ENCODE assay signal across 15 mouse cellular contexts in genomic region chr3:37727392-37727791, GRCm38 (mm10). TPM values are rescaled to one million over a fixed set of nuclear protein-coding genes. Genes with fewer than 3 reads are reported as not detected.
DNase-seq lines count a peak whose midpoint lies in the region; ATAC-seq and TF ChIP-seq lines count a peak whose summit lies in the region.
"Had no signal": no experiment of that assay in that cellular context is flagged by ENCODE, and none has a peak within 500 bp of the region (broad histone marks: within the 10 kb centered on the region; RNA-seq: fewer than 3 reads in every experiment).

No protein-coding gene starts in this region.

- whole genome bisulfite sequencing in heart, embryonic 10.5 days = 74% methylated on average over 5 of the region's 5 CpGs
- WGBS in liver, postnatal 0 days (ENCODE audit: insufficient replicate concordance) = 58% methylated on average over 5 of the region's 5 CpGs
- WGBS in liver, embryonic 11.5 days = 66% methylated on average over 5 of the region's 5 CpGs

- H3K4me1 ChIP-seq in heart, embryonic 10.5 days = peaks cover 22% of the 10 kb centered on the region
- H3K4me1 ChIP-seq in liver, postnatal 0 days (ENCODE audit: insufficient read depth) = peaks cover 45% of the 10 kb centered on the region
- peaks cover 30% of the 10 kb centered on the region for H3K4me1 ChIP-seq in liver, embryonic 11.5 days (replicated peaks; ENCODE audit: control insufficient read depth, insufficient read depth, low read length)

- no peak for TF ChIP-seq CTCF in liver, postnatal 0 days (IDR thresholded peaks at IDR 0.05; ENCODE audit: low read depth)

- H3K27ac ChIP-seq in heart, embryonic 10.5 days = no peak overlapping the region
- peak overlapping the region; percentile 7 for H3K27ac ChIP-seq in liver, postnatal 0 days (ENCODE audit: low read depth)
- no peak overlapping the region for H3K27ac ChIP-seq in liver, embryonic 11.5 days (ENCODE audit: low read depth, low read length)
- H3K27ac ChIP-seq: embryonic facial prominence, embryonic 13.5 days; embryonic facial prominence, embryonic 15.5 days; forebrain, embryonic 10.5 days; forebrain, embryonic 12.5 days had no signal

- no peak for TF ChIP-seq EP300 in liver, postnatal 0 days (IDR thresholded peaks at IDR 0.05; ENCODE audit: low read depth)

- no peak overlapping the region for H3K4me3 ChIP-seq in heart, embryonic 10.5 days
- H3K4me3 ChIP-seq in liver, postnatal 0 days (ENCODE audit: low read depth, low read length) = no peak overlapping the region
- no peak overlapping the region for H3K4me3 ChIP-seq in liver, embryonic 11.5 days (ENCODE audit: low read depth, low read length)
- H3K4me3 ChIP-seq: embryonic facial prominence, embryonic 13.5 days; embryonic facial prominence, embryonic 15.5 days; erythroblast, embryonic 14.5 days; forebrain, embryonic 10.5 days; forebrain, embryonic 12.5 days had no signal

- intact Hi-C loops in heart, postnatal 25 days (cut with DNase I) = loop anchor here (5.0 kb wide), 1 partner anchor 85 kb away; no protein-coding TSS in a partner anchor

- no peaks in the 10 kb centered on the region for H3K9me3 ChIP-seq in heart, embryonic 10.5 days
- no peaks in the 10 kb centered on the region for H3K9me3 ChIP-seq in liver, postnatal 0 days (ENCODE audit: low read length)
- H3K9me3 ChIP-seq in liver, embryonic 11.5 days (ENCODE audit: control insufficient read depth, low read length) = no peaks in the 10 kb centered on the region
- H3K9me3 ChIP-seq: embryonic facial prominence, embryonic 13.5 days; embryonic facial prominence, embryonic 15.5 days; forebrain, embryonic 10.5 days; forebrain, embryonic 12.5 days had no signal

- peaks cover 39% of the 10 kb centered on the region for H3K27me3 ChIP-seq in heart, embryonic 10.5 days (ENCODE audit: insufficient read depth, poor library complexity, severe bottlenecking)
- peaks cover 9% of the 10 kb centered on the region; the same call in 1 of the 2 replicates for H3K27me3 ChIP-seq in liver, postnatal 0 days (ENCODE audit: insufficient read depth, low read length)
- peaks cover 33% of the 10 kb centered on the region for H3K27me3 ChIP-seq in liver, embryonic 11.5 days (replicated peaks; ENCODE audit: control insufficient read depth, insufficient read depth, low read length)
- H3K27me3 ChIP-seq: embryonic facial prominence, embryonic 15.5 days had no signal

- H3K9ac ChIP-seq in liver, postnatal 0 days (replicated peaks) = no peak overlapping the region
- no peak overlapping the region for H3K9ac ChIP-seq in liver, embryonic 11.5 days (ENCODE audit: low read depth, low read length)
- H3K9ac ChIP-seq: embryonic facial prominence, embryonic 13.5 days; embryonic facial prominence, embryonic 15.5 days; forebrain, embryonic 12.5 days had no signal

- no peak overlapping the region for H3K4me2 ChIP-seq in liver, postnatal 0 days (ENCODE audit: low read depth, low read length)
- no peak overlapping the region for H3K4me2 ChIP-seq in liver, embryonic 11.5 days
- H3K4me2 ChIP-seq: embryonic facial prominence, embryonic 13.5 days; embryonic facial prominence, embryonic 15.5 days; forebrain, embryonic 12.5 days had no signal

- DNase-seq in heart, adult 11 months = peak; percentile 79
- DNase-seq in heart, postnatal 25 days (ENCODE audit: low spot score) = no peak
- DNase-seq in heart, embryonic 10.5 days (ENCODE audit: low spot score) = peak; percentile 61
- no peak for DNase-seq in heart, adult 18-20 months
- DNase-seq in liver, postnatal 0 days = no peak
- no peak for DNase-seq in liver, embryonic 11.5 days (ENCODE audit: low spot score)
- DNase-seq: cerebellum, adult 11 months; cerebellum, postnatal 36 days; embryo, embryonic 11 days had no signal

- no peaks in the 10 kb centered on the region for H3K36me3 ChIP-seq in heart, embryonic 10.5 days
- no peaks in the 10 kb centered on the region for H3K36me3 ChIP-seq in liver, postnatal 0 days (replicated peaks; ENCODE audit: insufficient read depth, low read length)
- no peaks in the 10 kb centered on the region for H3K36me3 ChIP-seq in liver, embryonic 11.5 days (ENCODE audit: control insufficient read depth, insufficient read depth, low read length)
- H3K36me3 ChIP-seq: embryonic facial prominence, embryonic 13.5 days; embryonic facial prominence, embryonic 15.5 days; forebrain, embryonic 10.5 days; forebrain, embryonic 12.5 days had no signal

- ATAC-seq in liver, postnatal 0 days = no peak
- no peak for ATAC-seq in liver, embryonic 11.5 days (replicated peaks; ENCODE audit: low FRiP score)
- ATAC-seq: forebrain, embryonic 14.5 days had no signal

RNA-seq across cellular contexts. Expression of gene Gm5148, which starts 3.1 kb away (rescaled TPM):
- total RNA-seq in heart, postnatal 25 days (2021) = not detected
- 2.0 and 2.5 TPM in 2 replicates for polyA plus RNA-seq in heart, embryonic 10.5 days (2016; fragmentation: Nextera tagmentation; extraction: Ambion mirVana)
- total RNA-seq in heart, adult 18-20 months (2021) = not detected
- 3.0 and 4.1 TPM in 2 replicates for polyA plus RNA-seq in liver, postnatal 0 days (2015; fragmentation: Nextera tagmentation; extraction: Ambion mirVana)
- 3.7 and 4.8 TPM in 2 replicates for polyA plus RNA-seq in liver, embryonic 11.5 days (2014; fragmentation: Nextera tagmentation; extraction: Ambion mirVana)

Comparison
In these comparisons a context has a peak if more than half of its experiments do, and no peak if none do; other contexts are left out.
1. DNase-seq: peak in heart, adult 11 months (single experiment) and heart, embryonic 10.5 days (single experiment); none in heart, postnatal 25 days (single experiment), heart, adult 18-20 months (0 of 2), liver, postnatal 0 days (single experiment) and liver, embryonic 11.5 days (single experiment).